Mouse (Mus musculus): ENCODE measurements around the gene Prok1.

Prok1 gene

DNA sequence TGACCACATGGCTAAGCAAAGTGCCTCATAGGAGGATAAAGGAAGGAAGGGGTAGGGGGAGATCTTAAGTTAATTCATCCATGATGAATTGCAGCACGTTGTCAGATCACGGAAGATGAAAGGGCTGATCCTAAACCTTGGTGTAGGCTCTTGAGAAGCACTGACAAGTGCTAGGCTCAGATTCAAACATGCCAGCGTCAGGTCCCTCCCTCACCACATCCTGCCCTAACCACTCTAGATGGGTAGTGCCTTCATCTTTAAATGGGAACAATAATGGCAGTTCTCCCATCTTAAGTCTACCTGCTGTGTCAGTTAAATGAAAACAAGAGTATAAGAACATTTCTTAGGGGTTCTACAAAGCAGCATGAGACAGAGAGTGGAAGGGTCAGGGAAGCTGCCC, 53.9 kb downstream of the Prok1 start:
- no peak for DNase-seq (ENCODE audit: low spot score)

DNA sequence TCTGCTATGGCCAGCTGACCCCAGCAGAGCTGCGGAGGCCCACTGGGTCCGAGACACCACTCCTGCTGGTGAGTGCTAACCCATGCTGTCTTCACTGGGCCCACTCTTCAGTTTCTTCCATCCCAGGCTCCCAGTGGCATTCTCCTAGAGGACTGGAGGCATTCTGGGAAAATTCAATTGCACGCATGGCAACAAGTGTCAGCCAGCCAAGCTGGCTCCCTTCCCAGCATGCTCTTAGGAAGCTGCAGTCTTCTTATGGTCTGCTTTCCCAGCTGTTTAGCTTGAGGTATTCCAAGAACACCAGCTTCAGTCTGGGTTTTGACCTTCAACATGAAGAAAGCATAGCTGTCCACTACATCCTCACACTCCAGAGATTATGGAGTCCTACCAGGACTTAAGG, 56.3 kb downstream of the Prok1 start:
- DNase-seq (ENCODE audit: low spot score), result no peak

All from urinary bladder, postnatal 14 days (tissue).